Mouse (Mus musculus): ENCODE measurements around the gene Rhobtb3.

The Rhobtb3 gene

GRCm38 (mm10) chr13:75943189-75944043, at the start of gene Rhobtb3:
Gene Rhobtb3 (minus strand): TSS chr13:75943925.
- in situ Hi-C loops (cut with MboI, MseI): no loop called here

- in situ Hi-C loops (cut with MboI, MseI): no loop called here
Measured at GRCm38 (mm10) chr13:75992169-75993028, 48.7 kb upstream of the Rhobtb3 start.

GRCm38 (mm10) chr13:75988096-75988495, 44.4 kb upstream of the Rhobtb3 start:
- in situ Hi-C loops (cut with MboI, MseI): no loop called here

GRCm38 (mm10) chr13:75981901-75982300, 38.2 kb upstream of the Rhobtb3 start:
- in situ Hi-C loops (cut with MboI, MseI): no loop called here

GRCm38 (mm10) chr13:75976649-75977048, 32.9 kb upstream of the Rhobtb3 start:
- in situ Hi-C loops (cut with MboI, MseI): no loop called here

- in situ Hi-C loops (cut with MboI, MseI): no loop called here
Measured at GRCm38 (mm10) chr13:75976218-75976617, 32.5 kb upstream of the Rhobtb3 start.

GRCm38 (mm10) chr13:75975629-75976028, 31.9 kb upstream of the Rhobtb3 start:
- in situ Hi-C loops (cut with MboI, MseI): no loop called here

- in situ Hi-C loops (cut with MboI, MseI): no loop called here
Measured at GRCm38 (mm10) chr13:75974481-75974880, 30.8 kb upstream of the Rhobtb3 start.

GRCm38 (mm10) chr13:75966850-75967249, 23.1 kb upstream of the Rhobtb3 start, which contains the start of gene Spata9:
Gene Spata9 (plus strand): TSS chr13:75967150.
- in situ Hi-C loops (cut with MboI, MseI): no loop called here

- in situ Hi-C loops (cut with MboI, MseI): no loop called here
Measured at GRCm38 (mm10) chr13:75955357-75955992, 11.8 kb upstream of the Rhobtb3 start.

GRCm38 (mm10) chr13:75950295-75950694, 6.6 kb upstream of the Rhobtb3 start:
- in situ Hi-C loops (cut with MboI, MseI): no loop called here

- in situ Hi-C loops (cut with MboI, MseI): no loop called here
Measured at GRCm38 (mm10) chr13:75944044-75944820, 507 bp upstream of the Rhobtb3 start.

GRCm38 (mm10) chr13:75942731-75943130, 994 bp downstream of the Rhobtb3 start:
- in situ Hi-C loops (cut with MboI, MseI): no loop called here

GRCm38 (mm10) chr13:75941518-75942295, 2.0 kb downstream of the Rhobtb3 start:
- in situ Hi-C loops (cut with MboI, MseI): no loop called here

GRCm38 (mm10) chr13:75940791-75941517, 2.8 kb downstream of the Rhobtb3 start:
- in situ Hi-C loops (cut with MboI, MseI): no loop called here

GRCm38 (mm10) chr13:75938866-75939265, 4.9 kb downstream of the Rhobtb3 start:
- in situ Hi-C loops (cut with MboI, MseI): no loop called here

- in situ Hi-C loops (cut with MboI, MseI): no loop called here
Measured at GRCm38 (mm10) chr13:75933287-75933686, 10.4 kb downstream of the Rhobtb3 start.

- in situ Hi-C loops (cut with MboI, MseI): no loop called here
Measured at GRCm38 (mm10) chr13:75931073-75931472, 12.7 kb downstream of the Rhobtb3 start.

GRCm38 (mm10) chr13:75930660-75931059, 13.1 kb downstream of the Rhobtb3 start:
- in situ Hi-C loops (cut with MboI, MseI): no loop called here

- in situ Hi-C loops (cut with MboI, MseI): no loop called here
Measured at GRCm38 (mm10) chr13:75930023-75930422, 13.7 kb downstream of the Rhobtb3 start.

Data from regulatory T cell (primary cell).